Mouse (Mus musculus): ENCODE measurements around the gene Olfr1065. TPM values are rescaled to one million over a fixed set of nuclear protein-coding genes. Genes with fewer than 3 reads are reported as not detected.

The Olfr1065 gene
- polyA plus RNA-seq, 1 experiment from 2014 or later, result not detected

- H3K9me3 ChIP-seq (replicated peaks; ENCODE audit: control insufficient read depth, low read length), result no peaks in the 10 kb centered on the region
- no peak overlapping the region for H3K9ac ChIP-seq (ENCODE audit: low read depth, low read length)
- H3K4me2 ChIP-seq (ENCODE audit: low read depth, low read length), result no peak overlapping the region
- no peaks in the 10 kb centered on the region for H3K27me3 ChIP-seq (ENCODE audit: control insufficient read depth, insufficient read depth, low read depth, low read length)
- H3K4me3 ChIP-seq (ENCODE audit: low read depth, low read length), result no peak overlapping the region
- H3K36me3 ChIP-seq (ENCODE audit: control insufficient read depth, insufficient read depth), result no peaks in the 10 kb centered on the region
- no peak for ATAC-seq (ENCODE audit: low read depth)
- H3K4me1 ChIP-seq (ENCODE audit: control insufficient read depth, low read depth, low read length), result no peaks in the 10 kb centered on the region
- WGBS (ENCODE audit: insufficient replicate concordance), result 55% methylated on average over 2 of the region's 2 CpGs
- H3K27ac ChIP-seq (ENCODE audit: low read length), result no peak overlapping the region
Observed at GRCm38 (mm10) chr2:86395114-86395513, 55.3 kb downstream of the Olfr1065 start.

Other genes with a start within 250 kb of the Olfr1065 start
- not detected in 2 replicates for gene Olfr1045, start 247.6 kb downstream of the Olfr1065 start, polyA plus RNA-seq (2015; fragmentation: Nextera tagmentation; extraction: Ambion mirVana)
- not detected in 2 replicates for gene Olfr1046, start 231.3 kb downstream of the Olfr1065 start, polyA plus RNA-seq (2015; fragmentation: Nextera tagmentation; extraction: Ambion mirVana)
- not detected in 2 replicates for gene Olfr1047, start 219.2 kb downstream of the Olfr1065 start, polyA plus RNA-seq (2015; fragmentation: Nextera tagmentation; extraction: Ambion mirVana)
- not detected in 2 replicates for gene Olfr1048, start 210.3 kb downstream of the Olfr1065 start, polyA plus RNA-seq (2015; fragmentation: Nextera tagmentation; extraction: Ambion mirVana)
- gene Olfr1049, start 192.3 kb downstream of the Olfr1065 start, polyA plus RNA-seq (2015; fragmentation: Nextera tagmentation; extraction: Ambion mirVana), result not detected in 2 replicates
- gene Olfr1051, start 171.5 kb downstream of the Olfr1065 start, polyA plus RNA-seq (2015; fragmentation: Nextera tagmentation; extraction: Ambion mirVana), result not detected in 2 replicates
- gene Olfr1052, start 158.1 kb downstream of the Olfr1065 start, polyA plus RNA-seq (2015; fragmentation: Nextera tagmentation; extraction: Ambion mirVana), result not detected in 2 replicates
- not detected in 2 replicates for gene Olfr1053, start 135.3 kb downstream of the Olfr1065 start, polyA plus RNA-seq (2015; fragmentation: Nextera tagmentation; extraction: Ambion mirVana)
- gene Olfr1054, start 115.2 kb downstream of the Olfr1065 start, polyA plus RNA-seq (2015; fragmentation: Nextera tagmentation; extraction: Ambion mirVana), result not detected in 2 replicates
- not detected in 2 replicates for gene Olfr1055, start 100.3 kb downstream of the Olfr1065 start, polyA plus RNA-seq (2015; fragmentation: Nextera tagmentation; extraction: Ambion mirVana)
- gene Olfr1056, start 88.1 kb downstream of the Olfr1065 start, polyA plus RNA-seq (2015; fragmentation: Nextera tagmentation; extraction: Ambion mirVana), result not detected in 2 replicates
- not detected in 2 replicates for gene Olfr1057, start 72.2 kb downstream of the Olfr1065 start, polyA plus RNA-seq (2015; fragmentation: Nextera tagmentation; extraction: Ambion mirVana)
- not detected in 2 replicates for gene Olfr1058, start 62.0 kb downstream of the Olfr1065 start, polyA plus RNA-seq (2015; fragmentation: Nextera tagmentation; extraction: Ambion mirVana)
- gene Olfr1061, start 36.5 kb downstream of the Olfr1065 start, polyA plus RNA-seq (2015; fragmentation: Nextera tagmentation; extraction: Ambion mirVana), result not detected in 2 replicates
- not detected in 2 replicates for gene Olfr1062, start 23.8 kb downstream of the Olfr1065 start, polyA plus RNA-seq (2015; fragmentation: Nextera tagmentation; extraction: Ambion mirVana)
- not detected in 2 replicates for gene Olfr1066, start 5.7 kb upstream of the Olfr1065 start, polyA plus RNA-seq (2015; fragmentation: Nextera tagmentation; extraction: Ambion mirVana)
- not detected in 2 replicates for gene Olfr228, start 36.8 kb upstream of the Olfr1065 start, polyA plus RNA-seq (2015; fragmentation: Nextera tagmentation; extraction: Ambion mirVana)
- not detected in 2 replicates for gene Olfr1076, start 57.9 kb upstream of the Olfr1065 start, polyA plus RNA-seq (2015; fragmentation: Nextera tagmentation; extraction: Ambion mirVana)
- gene Olfr1079, start 91.9 kb upstream of the Olfr1065 start, polyA plus RNA-seq (2015; fragmentation: Nextera tagmentation; extraction: Ambion mirVana), result not detected in 2 replicates
- gene Olfr1080, start 107.6 kb upstream of the Olfr1065 start, polyA plus RNA-seq (2015; fragmentation: Nextera tagmentation; extraction: Ambion mirVana), result not detected in 2 replicates
- not detected in 2 replicates for gene Olfr1082, start 148.4 kb upstream of the Olfr1065 start, polyA plus RNA-seq (2015; fragmentation: Nextera tagmentation; extraction: Ambion mirVana)
- not detected in 2 replicates for gene Olfr1084, start 189.1 kb upstream of the Olfr1065 start, polyA plus RNA-seq (2015; fragmentation: Nextera tagmentation; extraction: Ambion mirVana)
- gene Olfr1085, start 211.4 kb upstream of the Olfr1065 start, polyA plus RNA-seq (2015; fragmentation: Nextera tagmentation; extraction: Ambion mirVana), result not detected in 2 replicates
- gene Olfr1086, start 229.5 kb upstream of the Olfr1065 start, polyA plus RNA-seq (2015; fragmentation: Nextera tagmentation; extraction: Ambion mirVana), result not detected in 2 replicates
- gene Olfr1087, start 247.8 kb upstream of the Olfr1065 start, polyA plus RNA-seq (2015; fragmentation: Nextera tagmentation; extraction: Ambion mirVana), result not detected in 2 replicates

Data from liver, embryonic 16.5 days (tissue).